Mouse (Mus musculus) left cerebral cortex, adult 18-20 months (tissue): ENCODE measurements at regions not wholly inside any gene's neighbourhood (a gene's known extent, or its start where the extent isn't known, plus 50 kb on each side); places are given as distances from the start of the nearest gene placed in this dataset.
A peak's percentile ranks its signal among the peaks of the same experiment; 100 is the strongest.

Source experiments
- DNase-seq, 2 experiments: peaks; one replicate each; pipeline ENCODE4 v3.0.0; 2021 to 2022; ENCODE audit warnings: low spot score in 2 of 2, mixed read lengths in 1 of 2

- DNase-seq, result no peak
These were observed 444.0 kb downstream of the Slc16a7 start for GRCm38 (mm10) chr10:124945257-124945656.

GRCm38 (mm10) chr10:124942214-124942613 lies 447.1 kb downstream of the Slc16a7 start:
- no peak for DNase-seq

- DNase-seq, result no peak
These were observed 462.0 kb downstream of the Slc16a7 start for GRCm38 (mm10) chr10:124927218-124927617.

GRCm38 (mm10) chr10:124900044-124900443 lies 489.2 kb downstream of the Slc16a7 start:
- peak; percentile 7 to 8 for DNase-seq

- no peak for DNase-seq
These were observed 510.7 kb downstream of the Slc16a7 start for GRCm38 (mm10) chr10:124878525-124878924.

GRCm38 (mm10) chr10:124877706-124878105 lies 511.6 kb downstream of the Slc16a7 start:
- no peak for DNase-seq

- no peak for DNase-seq
These were observed 517.1 kb downstream of the Slc16a7 start for GRCm38 (mm10) chr10:124872211-124872610.

GRCm38 (mm10) chr10:124842546-124843113 lies 546.6 kb downstream of the Slc16a7 start:
- no peak for DNase-seq

- DNase-seq, result no peak
These were observed 555.3 kb downstream of the Slc16a7 start for GRCm38 (mm10) chr10:124833930-124834329.

- DNase-seq, result no peak
These were observed 585.2 kb downstream of the Slc16a7 start for GRCm38 (mm10) chr10:124803997-124804614.
